Mouse (Mus musculus) bone marrow macrophage, adult 2 months (primary cell): ENCODE data around the gene E030018B13Rik. TPM values are rescaled to one million over a fixed set of nuclear protein-coding genes. Genes with fewer than 3 reads are reported as not detected.

Experiments used
- H3K27ac ChIP-seq: 2 replicates; pipeline ENCODE4 v1.5.1; 2012; ENCODE audit warnings: low read depth, low read length; ENCODE audit not compliant: insufficient read depth
- H3K4me1 ChIP-seq: 2 replicates; pipeline ENCODE4 v1.6.1; 2012; ENCODE audit warnings: low read length; ENCODE audit not compliant: control insufficient read depth, insufficient read depth
- H3K4me3 ChIP-seq: 2 replicates; pipeline ENCODE4 v1.5.1; 2012; ENCODE audit warnings: mild to moderate bottlenecking, low read length, moderate library complexity; ENCODE audit not compliant: insufficient read depth
- CTCF ChIP-seq: IDR thresholded peaks from 2 replicates; pipeline ENCODE4 v1.5.1; 2012; ENCODE audit warnings: low read depth, mild to moderate bottlenecking, low read length, moderate library complexity
- POLR2A ChIP-seq: IDR thresholded peaks from 2 replicates; pipeline ENCODE4 v1.6.1; 2012; ENCODE audit warnings: mild to moderate bottlenecking, low read depth, low read length, borderline replicate concordance
- polyA plus RNA-seq: library from polyadenylated mRNA; stranded (reverse); fragments of >200 nt; gene quantifications from 2 replicates; pipeline ENCODE4 v1.2.4, GENCODE M21; 2012; ENCODE audit not compliant: missing spikeins, insufficient read depth, insufficient read length

Gene E030018B13Rik
- polyA plus RNA-seq, 1 experiment: not detected

DNA sequence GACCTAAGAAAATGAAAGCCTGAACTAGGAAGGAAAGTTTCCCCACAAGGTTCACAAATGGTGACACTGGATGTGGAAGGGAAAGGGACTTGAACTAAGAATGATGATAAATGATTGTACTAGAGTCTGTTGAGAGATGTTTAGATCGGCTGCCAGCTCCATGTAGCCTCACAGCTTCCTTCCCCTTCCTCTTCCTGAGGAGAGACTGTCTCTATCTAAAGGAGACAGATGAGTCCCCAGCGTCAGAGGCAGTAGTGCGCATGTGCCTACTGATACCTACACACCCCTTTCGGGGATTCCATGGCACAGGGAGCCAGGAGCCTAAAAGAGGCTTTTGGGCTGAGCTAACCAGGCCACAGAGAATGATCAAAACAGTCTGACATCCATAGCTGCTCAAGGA lies 24.8 kb downstream of the E030018B13Rik start:
- TF ChIP-seq POLR2A: no peak
- TF ChIP-seq CTCF: no peak
- H3K27ac ChIP-seq: no peak overlapping the region
- peaks cover 22% of the 10 kb centered on the region for H3K4me1 ChIP-seq
- H3K4me3 ChIP-seq: no peak overlapping the region

DNA sequence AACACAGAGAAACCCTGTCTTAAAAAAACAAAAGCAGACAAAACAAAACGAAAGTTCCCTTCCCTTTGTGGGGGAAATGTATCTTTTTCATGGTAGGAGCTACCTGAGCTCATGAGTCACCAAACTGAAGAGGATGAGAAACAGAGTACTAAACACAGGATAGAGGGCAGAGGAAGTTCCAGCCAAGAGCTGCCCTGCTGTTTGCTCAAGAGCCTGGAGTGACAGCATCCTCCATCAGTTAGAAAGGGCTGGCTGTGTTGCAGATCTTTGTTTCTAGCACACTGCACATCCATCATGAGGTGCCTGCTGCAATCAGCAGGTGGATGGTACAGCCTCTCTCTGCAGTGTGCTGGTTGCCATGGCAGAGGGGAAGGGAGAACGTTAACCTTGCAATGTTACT lies 27.3 kb downstream of the E030018B13Rik start:
- H3K4me1 ChIP-seq: peaks cover 22% of the 10 kb centered on the region
- TF ChIP-seq CTCF (no peak), POLR2A (no peak)
- no peak overlapping the region for H3K4me3 ChIP-seq
- H3K27ac ChIP-seq: no peak overlapping the region

DNA sequence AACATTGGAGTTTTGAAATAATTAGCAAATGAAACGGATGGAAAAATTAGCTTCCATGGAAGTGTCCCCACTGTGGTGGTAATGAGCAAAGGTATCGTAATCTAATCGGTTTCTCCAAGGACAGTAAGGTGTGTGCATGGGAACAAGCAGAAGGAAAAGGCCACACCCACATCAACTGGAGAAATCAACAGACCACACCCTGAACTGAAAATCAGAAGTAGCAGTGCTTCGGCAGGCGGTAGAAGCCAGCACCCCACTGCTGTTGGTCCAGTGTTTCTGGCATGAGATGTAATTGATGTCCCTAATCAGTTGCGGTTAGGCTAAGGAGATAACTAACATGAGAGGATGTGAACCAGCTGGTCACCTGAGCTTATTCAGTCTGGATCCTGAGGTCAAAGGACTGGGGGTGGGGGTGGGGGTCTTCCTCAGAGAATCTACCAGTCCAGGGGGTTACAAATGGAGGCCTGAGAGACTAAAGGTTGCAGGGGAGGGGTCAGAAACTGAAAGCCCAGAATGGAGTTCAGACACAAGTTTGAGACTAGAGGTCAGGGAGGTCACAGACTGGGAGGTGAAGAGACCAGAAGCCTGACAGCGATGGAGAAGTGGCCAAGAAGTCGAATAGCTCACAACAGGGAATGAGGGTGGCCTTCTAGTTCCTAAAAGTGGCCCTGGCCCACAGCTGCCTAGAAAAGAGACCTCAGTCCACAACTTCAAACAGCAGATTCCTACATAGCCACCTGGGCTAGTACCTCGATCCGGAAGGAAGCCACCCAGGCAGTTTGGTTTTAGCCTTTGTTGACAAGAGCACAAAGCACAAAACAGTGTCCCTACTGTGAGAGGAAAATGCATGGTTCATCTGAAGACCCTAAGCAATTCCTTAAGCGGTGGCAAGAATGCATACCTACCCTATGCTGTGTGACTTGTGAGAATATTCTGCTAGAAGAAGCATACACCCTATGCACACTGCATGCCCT lies 31.1 kb downstream of the E030018B13Rik start:
- Histone ChIP-seq H3K27ac (no peak overlapping the region), H3K4me1 (no peaks in the 10 kb centered on the region), H3K4me3 (no peak overlapping the region)
- no peak for TF ChIP-seq POLR2A
- no peak for TF ChIP-seq CTCF

DNA sequence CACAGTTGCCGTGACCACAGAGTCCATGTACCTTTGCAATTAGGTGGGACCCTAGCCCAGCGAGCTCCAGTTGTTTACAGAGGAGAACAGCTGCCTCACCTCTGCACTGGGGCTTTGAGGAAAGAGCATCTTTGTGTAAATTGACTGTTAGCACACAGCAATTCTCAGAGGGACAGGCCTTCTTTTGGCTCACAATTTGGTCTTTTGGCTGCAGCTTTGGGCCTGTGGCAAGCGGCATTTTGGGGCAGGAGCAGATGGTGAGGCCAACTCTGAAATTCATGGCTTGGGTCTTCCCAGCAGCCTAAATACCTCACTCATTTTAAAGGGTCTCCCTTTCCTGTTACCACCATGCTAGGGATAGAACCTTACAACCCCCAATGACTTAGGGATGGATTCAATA lies 32.5 kb downstream of the E030018B13Rik start:
- H3K4me1 ChIP-seq: no peaks in the 10 kb centered on the region
- H3K27ac ChIP-seq: no peak overlapping the region
- TF ChIP-seq CTCF: no peak
- TF ChIP-seq POLR2A: no peak
- H3K4me3 ChIP-seq: no peak overlapping the region

DNA sequence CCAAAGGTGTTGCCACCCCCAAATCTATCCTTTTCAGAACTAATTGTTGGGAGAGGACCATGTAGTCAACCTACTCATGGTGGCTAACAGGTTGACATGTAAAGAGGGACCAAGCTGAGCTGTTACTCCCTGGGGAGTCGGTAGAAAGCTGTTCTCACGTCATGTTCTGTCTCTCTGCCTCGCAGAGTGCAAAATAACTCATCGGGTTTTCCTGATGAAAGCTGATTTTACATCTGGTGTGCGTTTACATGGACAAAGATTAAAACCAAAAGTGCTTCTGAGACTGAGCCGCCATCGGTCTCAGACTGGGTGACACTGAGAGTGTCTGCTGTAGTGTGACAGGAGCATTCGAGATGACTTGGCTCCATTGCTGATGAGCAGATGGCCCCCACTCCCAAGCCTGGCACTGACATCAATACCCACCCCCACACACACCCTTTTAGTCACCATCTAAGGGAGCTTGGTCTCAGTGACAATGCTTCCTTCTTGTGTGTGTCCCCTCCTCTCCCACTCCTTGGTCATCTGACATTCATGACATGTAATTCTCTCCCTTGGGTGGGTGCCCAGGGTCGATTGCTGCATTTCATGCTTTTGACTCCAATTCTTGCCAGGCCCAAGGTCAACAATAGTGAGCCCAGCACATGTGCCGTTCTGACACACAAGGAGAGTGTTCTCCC lies 34.4 kb downstream of the E030018B13Rik start:
- no peak overlapping the region for H3K27ac ChIP-seq
- no peaks in the 10 kb centered on the region for H3K4me1 ChIP-seq
- no peak overlapping the region for H3K4me3 ChIP-seq
- no peak for TF ChIP-seq CTCF

DNA sequence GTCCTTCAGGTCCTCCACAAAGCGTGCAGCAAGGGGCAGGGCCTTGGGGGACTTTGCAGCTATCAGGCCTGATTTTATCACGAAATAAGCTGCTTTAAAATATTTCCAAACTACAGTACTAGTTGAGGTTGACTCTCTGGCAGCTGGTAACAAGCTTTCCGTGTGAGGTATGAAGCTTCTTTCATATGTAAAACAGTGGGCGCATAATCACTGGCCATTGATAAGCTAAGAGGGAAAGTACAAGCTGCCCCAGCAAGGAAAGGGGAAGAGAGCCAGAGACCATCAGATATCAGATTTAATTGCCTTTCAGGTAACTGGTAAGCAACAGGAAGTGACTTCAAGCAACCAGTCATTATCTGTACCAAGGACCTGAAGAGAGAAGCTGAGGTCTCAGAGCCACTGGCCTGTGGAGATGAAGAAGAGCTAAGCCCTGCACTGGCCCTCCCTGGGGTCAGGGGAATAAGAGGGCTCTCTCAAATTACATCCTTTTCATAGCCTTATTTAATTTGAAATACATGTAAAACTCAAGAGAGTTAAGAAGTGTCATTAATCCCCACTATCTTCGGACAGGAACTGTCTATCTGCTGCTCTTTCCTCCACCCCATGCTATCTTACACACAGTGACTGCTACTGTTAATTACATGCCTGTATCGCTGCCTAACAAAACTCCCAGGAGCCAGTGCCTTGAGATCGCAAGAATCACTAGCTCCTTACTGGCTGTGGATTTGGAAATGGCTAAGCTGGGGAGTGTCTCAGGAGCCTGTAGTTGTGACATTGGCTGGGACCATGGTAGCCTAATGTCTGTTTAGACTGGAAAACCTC lies 35.6 kb downstream of the E030018B13Rik start:
- H3K27ac ChIP-seq: no peak overlapping the region

DNA sequence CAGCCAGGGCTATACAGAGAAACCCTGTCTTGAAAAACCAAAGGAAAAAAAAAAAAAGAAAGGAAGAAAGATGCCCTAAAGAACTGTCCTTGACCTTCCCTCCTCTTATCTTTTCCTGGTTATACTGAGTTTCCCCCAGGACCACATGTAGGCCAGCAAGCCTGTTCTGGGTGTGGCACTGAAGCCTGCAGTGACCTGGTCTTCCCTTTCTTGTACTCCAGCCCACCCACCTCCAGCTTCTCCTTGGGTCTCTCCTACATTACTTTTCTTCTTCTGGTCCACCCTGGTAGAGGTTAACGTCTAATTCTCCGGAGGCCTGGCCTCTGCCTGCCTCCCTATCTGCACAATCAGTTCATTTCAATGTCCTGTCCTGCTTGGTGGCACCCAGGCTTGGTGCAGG lies 38.8 kb downstream of the E030018B13Rik start:
- TF ChIP-seq POLR2A (no peak), CTCF (no peak)
- Histone ChIP-seq H3K4me3 (no peak overlapping the region), H3K4me1 (no peaks in the 10 kb centered on the region), H3K27ac (no peak overlapping the region)

More for the DNA sequence above, 35.6 kb downstream of the E030018B13Rik start:
- Histone ChIP-seq H3K4me3 (no peak overlapping the region), H3K4me1 (no peaks in the 10 kb centered on the region)
- TF ChIP-seq CTCF (no peak), POLR2A (no peak)

DNA sequence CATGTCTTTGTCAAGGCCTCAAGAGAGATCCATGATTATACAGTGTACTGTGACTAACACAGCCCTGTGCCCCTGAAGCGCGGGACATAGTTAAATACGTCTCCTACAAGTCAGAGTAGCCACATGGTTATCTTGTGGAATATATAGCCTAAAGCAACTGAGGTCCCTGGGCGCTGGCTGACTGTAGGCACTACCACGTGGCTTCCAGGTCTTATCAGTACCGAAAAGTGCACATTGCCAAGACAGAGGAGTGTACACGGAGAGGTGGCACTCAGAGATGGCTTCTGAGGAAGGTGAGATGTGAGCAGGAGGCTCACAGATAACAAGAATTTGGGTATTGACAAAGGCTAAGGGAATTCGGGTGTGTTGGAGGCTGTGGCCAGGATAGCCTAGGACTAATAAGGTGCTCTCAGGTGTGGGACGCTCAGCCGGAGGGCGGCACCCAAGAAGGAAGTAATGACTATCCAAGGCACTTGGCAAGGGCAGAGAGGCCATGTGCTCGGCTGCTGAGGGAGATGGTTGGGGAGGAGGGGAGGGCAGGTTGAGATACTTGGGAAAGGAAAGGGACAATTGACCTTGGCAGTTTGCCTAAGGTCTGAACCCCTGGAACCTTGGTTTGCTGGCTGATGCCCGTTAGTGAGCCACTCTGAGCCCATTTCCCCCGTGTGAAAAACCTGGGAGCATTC lies 39.6 kb downstream of the E030018B13Rik start:
- TF ChIP-seq CTCF (no peak), POLR2A (no peak)
- H3K27ac ChIP-seq: no peak overlapping the region
- no peaks in the 10 kb centered on the region for H3K4me1 ChIP-seq
- H3K4me3 ChIP-seq: no peak overlapping the region

DNA sequence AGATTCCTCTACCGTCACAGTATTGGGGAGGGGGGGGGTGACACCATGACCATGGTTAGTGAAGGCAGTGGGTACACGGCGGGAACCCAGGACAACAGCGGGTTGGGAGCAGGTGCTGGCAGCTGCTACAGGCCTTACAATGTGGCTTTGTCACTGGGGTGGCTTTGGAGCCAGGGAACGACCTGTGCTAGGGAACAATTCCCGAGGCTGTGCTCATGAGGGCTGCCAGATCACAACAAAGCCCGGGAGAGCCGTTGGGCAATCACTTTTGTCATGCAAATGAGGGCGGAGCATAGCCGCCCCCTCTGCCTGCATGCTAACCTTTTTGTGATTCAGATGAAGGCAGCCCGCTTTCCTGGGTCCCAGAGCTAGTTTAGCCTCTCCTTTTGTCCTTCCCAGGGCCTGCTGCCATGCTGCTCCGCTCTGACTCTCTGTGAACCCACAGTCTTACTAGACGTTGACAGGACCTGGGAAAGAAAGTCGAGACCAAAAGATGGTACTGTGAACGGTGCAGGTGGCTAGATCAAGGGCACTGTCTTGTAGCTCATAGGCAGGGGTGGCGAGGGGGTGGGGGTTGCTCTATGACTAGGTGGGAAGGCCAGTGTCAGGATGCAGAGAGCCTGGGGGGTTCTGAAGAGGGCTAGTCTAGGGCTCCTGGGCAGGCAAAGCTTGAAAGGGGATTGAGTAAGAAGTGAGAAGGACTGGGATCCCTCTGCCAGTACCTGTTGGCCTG lies 40.5 kb downstream of the E030018B13Rik start:
- TF ChIP-seq POLR2A (no peak), CTCF (no peak)
- Histone ChIP-seq H3K4me1 (no peaks in the 10 kb centered on the region), H3K4me3 (no peak overlapping the region), H3K27ac (no peak overlapping the region)
